Mouse (Mus musculus) forebrain, embryonic 14.5 days (tissue): ENCODE data around the gene Gtf2ird2. TPM values are rescaled to one million over a fixed set of nuclear protein-coding genes. Genes with fewer than 3 reads are reported as not detected.

Experiments
- ATAC-seq: fragments of 200-750 bp; cut with Nextera tagmentation; 2 replicates; pipeline ENCODE4 v1.8.0; 2017; ENCODE audit warnings: mild to moderate bottlenecking, moderate library complexity
- DNase-seq: peaks from one replicate; pipeline ENCODE4 v3.0.0-alpha.2; 2015; ENCODE audit warnings: low spot score
- H3K27ac ChIP-seq: fragments of 300-500 bp; sonication (generic); 2 replicates; pipeline ENCODE4 v1.5.1; 2014; ENCODE audit warnings: low read depth, mild to moderate bottlenecking, control low read depth, low read length, moderate library complexity
- H3K27me3 ChIP-seq: fragments of 300-500 bp; sonication (generic); replicated peaks from 2 replicates; pipeline ENCODE4 v1.6.1; 2014; ENCODE audit warnings: low read length, control low read depth, mixed read lengths; ENCODE audit not compliant: control insufficient read depth, insufficient read depth
- H3K36me3 ChIP-seq: fragments of 300-500 bp; sonication (generic); 2 replicates; pipeline ENCODE4 v1.6.1; 2014; ENCODE audit warnings: low read length, control low read depth; ENCODE audit not compliant: control insufficient read depth, insufficient read depth
- H3K4me1 ChIP-seq: fragments of 300-500 bp; sonication (generic); 2 replicates; pipeline ENCODE4 v1.6.1; 2014; ENCODE audit warnings: antibody characterized with exemption, low read length, control low read depth; ENCODE audit not compliant: control insufficient read depth, insufficient read depth
- H3K4me2 ChIP-seq: fragments of 300-500 bp; sonication (generic); 2 replicates; pipeline ENCODE4 v1.6.1; 2014; ENCODE audit warnings: mild to moderate bottlenecking, control low read depth, low read length
- H3K4me3 ChIP-seq: fragments of 300-500 bp; sonication (generic); 2 replicates; pipeline ENCODE4 v1.5.1; 2014; ENCODE audit warnings: low read depth, low read length, control low read depth
- H3K9ac ChIP-seq: fragments of 300-500 bp; sonication (generic); 2 replicates; pipeline ENCODE4 v1.6.1; 2014; ENCODE audit warnings: mild to moderate bottlenecking, low read length, control low read depth, moderate library complexity
- H3K9me3 ChIP-seq: fragments of 300-500 bp; sonication (generic); replicated peaks from 2 replicates; pipeline ENCODE4 v1.6.1; 2016; ENCODE audit warnings: low read length, control low read depth, mixed read lengths; ENCODE audit not compliant: control insufficient read depth
- WGBS: fragments of 180-500 bp; shearing (Covaris S2); extraction: QIAGEN DNeasy Blood & Tissue Kit; methylation state at CpG from one replicate; pipeline ENCODE4 v1.1.7; 2014; 5-methylcytosine and 5-hydroxymethylcytosine counted together
- polyA plus RNA-seq: library from polyadenylated mRNA; unstranded; fragments of >200 nt; fragmentation: Nextera tagmentation; extraction: Ambion mirVana; gene quantifications from 2 replicates; pipeline ENCODE4 v1.2.1, GENCODE M21; 2014

Gtf2ird2 gene
- polyA plus RNA-seq, 1 experiment from 2014 or later: 5.7 TPM

GRCm38 (mm10) chr5:134193664-134194063 lies 9.8 kb downstream of the Gtf2ird2 start:
- WGBS: 89% methylated on average over 8 of the region's 8 CpGs
- peaks cover 29% of the 10 kb centered on the region for H3K36me3 ChIP-seq

GRCm38 (mm10) chr5:134206721-134207120 lies 22.9 kb downstream of the Gtf2ird2 start:
- H3K9ac ChIP-seq: no peak overlapping the region
- DNase-seq: no peak
- 0 out of 2 replicates have a peak, but pooled peaks cover 15% of the 10 kb centered on the region for H3K36me3 ChIP-seq
- no peak overlapping the region for H3K4me3 ChIP-seq
- H3K27me3 ChIP-seq: no peaks in the 10 kb centered on the region
- H3K27ac ChIP-seq: no peak overlapping the region
- 85% methylated on average over 10 of the region's 10 CpGs for WGBS
- ATAC-seq: no peak
- H3K9me3 ChIP-seq: no peaks in the 10 kb centered on the region
- no peaks in the 10 kb centered on the region for H3K4me1 ChIP-seq
- no peak overlapping the region for H3K4me2 ChIP-seq

More at GRCm38 (mm10) chr5:134193664-134194063, 9.8 kb downstream of the Gtf2ird2 start:
- Histone ChIP-seq H3K4me1 (no peaks in the 10 kb centered on the region), H3K4me2 (no peak overlapping the region), H3K4me3 (no peak overlapping the region), H3K27ac (no peak overlapping the region), H3K9me3 (no peaks in the 10 kb centered on the region), H3K27me3 (no peaks in the 10 kb centered on the region), H3K9ac (no peak overlapping the region)
- DNase-seq (no peak), ATAC-seq (no peak)

GRCm38 (mm10) chr5:134209931-134210554 lies 26.2 kb downstream of the Gtf2ird2 start:
- 0 out of 2 replicates have a peak, but pooled peaks cover 2% of the 10 kb centered on the region for H3K36me3 ChIP-seq
- no peaks in the 10 kb centered on the region for H3K9me3 ChIP-seq
- DNase-seq: no peak
- H3K27ac ChIP-seq: no peak overlapping the region
- ATAC-seq: no peak
- no peak overlapping the region for H3K4me3 ChIP-seq
- no peaks in the 10 kb centered on the region for H3K4me1 ChIP-seq
- H3K9ac ChIP-seq: no peak overlapping the region
- H3K4me2 ChIP-seq: no peak overlapping the region
- no peaks in the 10 kb centered on the region for H3K27me3 ChIP-seq
- 81% methylated on average over 11 of the region's 11 CpGs for WGBS

- H3K36me3 ChIP-seq: peaks cover 11% of the 10 kb centered on the region
- H3K9me3 ChIP-seq: no peaks in the 10 kb centered on the region
- H3K4me3 ChIP-seq: no peak overlapping the region
- no peak overlapping the region for H3K27ac ChIP-seq
- H3K4me1 ChIP-seq: no peaks in the 10 kb centered on the region
- H3K9ac ChIP-seq: no peak overlapping the region
- 73% methylated on average over 12 of the region's 12 CpGs for WGBS
- DNase-seq: peak; percentile 34
- no peaks in the 10 kb centered on the region for H3K27me3 ChIP-seq
- no peak for ATAC-seq
- no peak overlapping the region for H3K4me2 ChIP-seq
These were observed 30.4 kb downstream of the Gtf2ird2 start for GRCm38 (mm10) chr5:134214021-134214806.

GRCm38 (mm10) chr5:134217900-134218299 lies 34.1 kb downstream of the Gtf2ird2 start:
- no peak for ATAC-seq
- H3K4me2 ChIP-seq: no peak overlapping the region
- peaks cover 9% of the 10 kb centered on the region for H3K36me3 ChIP-seq
- no peak overlapping the region for H3K9ac ChIP-seq
- no peak overlapping the region for H3K4me3 ChIP-seq
- H3K27me3 ChIP-seq: 0 out of 2 replicates have a peak, but pooled peaks cover 3% of the 10 kb centered on the region
- H3K9me3 ChIP-seq: no peaks in the 10 kb centered on the region
- no peak for DNase-seq
- WGBS: 94% methylated on average over 7 of the region's 7 CpGs
- H3K27ac ChIP-seq: no peak overlapping the region
- H3K4me1 ChIP-seq: no peaks in the 10 kb centered on the region; the same call in 1 of the 2 replicates

GRCm38 (mm10) chr5:134221278-134221677 lies 37.5 kb downstream of the Gtf2ird2 start:
- peak overlapping the region; percentile 58; the same call in 1 of the 2 replicates for H3K4me2 ChIP-seq
- no peaks in the 10 kb centered on the region; the same call in 1 of the 2 replicates for H3K4me1 ChIP-seq
- H3K36me3 ChIP-seq: peaks cover 6% of the 10 kb centered on the region; the same call in 1 of the 2 replicates
- DNase-seq (no peak), ATAC-seq (no peak)
- H3K4me3 ChIP-seq: 0 out of 2 replicates have a peak overlapping the region, but pooled peaks have one; percentile 22
- 0 out of 2 replicates have a peak, but pooled peaks cover 3% of the 10 kb centered on the region for H3K27me3 ChIP-seq
- 48% methylated on average over 4 of the region's 4 CpGs for WGBS
- H3K9me3 ChIP-seq: no peaks in the 10 kb centered on the region
- H3K9ac ChIP-seq: no peak overlapping the region
- H3K27ac ChIP-seq: no peak overlapping the region

GRCm38 (mm10) chr5:134221708-134222150 lies 37.9 kb downstream of the Gtf2ird2 start:
- H3K9me3 ChIP-seq: no peaks in the 10 kb centered on the region
- ATAC-seq (no peak), DNase-seq (no peak)
- H3K9ac ChIP-seq: peak overlapping the region; percentile 50; the same call in 1 of the 2 replicates
- peak overlapping the region; percentile 22 for H3K4me3 ChIP-seq
- 0 out of 2 replicates have a peak, but pooled peaks cover 3% of the 10 kb centered on the region for H3K27me3 ChIP-seq
- peaks cover 6% of the 10 kb centered on the region; the same call in 1 of the 2 replicates for H3K36me3 ChIP-seq
- no peak overlapping the region for H3K27ac ChIP-seq
- H3K4me2 ChIP-seq: peak overlapping the region; percentile 58
- 4% methylated on average over 36 of the region's 36 CpGs for WGBS
- H3K4me1 ChIP-seq: no peaks in the 10 kb centered on the region; the same call in 1 of the 2 replicates

- DNase-seq (no peak), ATAC-seq (no peak)
- Histone ChIP-seq H3K9me3 (no peaks in the 10 kb centered on the region), H3K9ac (no peak overlapping the region), H3K4me1 (no peaks in the 10 kb centered on the region; the same call in 1 of the 2 replicates), H3K36me3 (no peaks in the 10 kb centered on the region), H3K4me2 (no peak overlapping the region), H3K27me3 (0 out of 2 replicates have a peak, but pooled peaks cover 3% of the 10 kb centered on the region), H3K27ac (no peak overlapping the region), H3K4me3 (no peak overlapping the region)
- WGBS: 86% methylated on average over 30 of the region's 30 CpGs
These were observed 41.5 kb downstream of the Gtf2ird2 start for GRCm38 (mm10) chr5:134225110-134225901.
